Mouse (Mus musculus) bone marrow, adult 2 months (tissue): ENCODE results near the gene Sun5.

Experiments
- CTCF ChIP-seq: fragments of 200-500 bp; IDR thresholded peaks from 2 replicates; pipeline ENCODE4 v1.5.1; 2011; ENCODE audit warnings: low read length, control low read depth; ENCODE audit not compliant: control insufficient read depth, insufficient read depth
- POLR2A ChIP-seq: fragments of 200-500 bp; IDR thresholded peaks from 2 replicates; pipeline ENCODE4 v1.6.1; 2011; ENCODE audit warnings: low read depth, mild to moderate bottlenecking, control low read depth, low read length, borderline replicate concordance; ENCODE audit not compliant: control insufficient read depth

- TF ChIP-seq POLR2A (no peak), CTCF (no peak)
Measured at GRCm38 (mm10) chr2:153828704-153829103, 42.2 kb downstream of the Sun5 start.
